Mouse (Mus musculus): ENCODE measurements around the gene F2r. TPM values are rescaled to one million over a fixed set of nuclear protein-coding genes. Genes with fewer than 3 reads are reported as not detected.
A peak's percentile ranks its signal among the peaks of the same experiment; 100 is the strongest.

F2r gene
- polyA plus RNA-seq, 1 experiment from 2014 or later, result 81.7 TPM

DNA sequence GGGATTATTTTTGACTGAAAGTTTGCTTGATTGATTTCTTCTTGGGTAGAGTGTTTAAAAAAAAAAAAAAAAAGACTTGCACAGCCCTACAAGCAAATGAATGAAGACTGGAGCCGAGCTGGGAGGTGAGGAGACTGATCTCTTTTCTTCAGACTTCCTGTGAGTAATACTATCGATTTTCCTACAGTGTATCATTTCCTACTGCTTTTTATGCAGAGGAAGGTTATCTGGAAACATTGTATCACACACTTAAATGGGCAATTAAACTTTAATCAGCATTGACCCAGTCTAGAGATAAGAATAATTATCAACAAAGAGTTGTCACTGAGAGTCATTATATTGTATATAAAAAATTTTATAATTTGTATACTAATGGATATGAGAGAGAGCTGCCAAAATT is 12.5 kb upstream of the F2r start:
- H3K9ac ChIP-seq, result no peak overlapping the region
- WGBS, result 70% methylated on average over 2 of the region's 2 CpGs
- peaks cover 3% of the 10 kb centered on the region; the same call in 1 of the 2 replicates for H3K36me3 ChIP-seq
- H3K4me1 ChIP-seq, result 0 out of 2 replicates have a peak, but pooled peaks cover 5% of the 10 kb centered on the region
- H3K4me3 ChIP-seq (replicated peaks), result no peak overlapping the region
- H3K9me3 ChIP-seq (replicated peaks), result no peaks in the 10 kb centered on the region
- no peaks in the 10 kb centered on the region for H3K27me3 ChIP-seq
- no peak overlapping the region for H3K27ac ChIP-seq (replicated peaks)
- ATAC-seq (ENCODE audit: insufficient number of reproducible peaks, low FRiP score, low TSS enrichment, low read depth), result no peak
- H3K4me2 ChIP-seq (replicated peaks), result no peak overlapping the region

GRCm38 (mm10) chr13:95629751-95630150 is 11.5 kb upstream of the F2r start:
- no peak overlapping the region for H3K27ac ChIP-seq (replicated peaks)
- H3K27me3 ChIP-seq, result no peaks in the 10 kb centered on the region
- peaks cover 3% of the 10 kb centered on the region; the same call in 1 of the 2 replicates for H3K36me3 ChIP-seq
- H3K4me2 ChIP-seq (replicated peaks), result no peak overlapping the region
- H3K9ac ChIP-seq, result no peak overlapping the region
- ATAC-seq (ENCODE audit: insufficient number of reproducible peaks, low FRiP score, low TSS enrichment, low read depth), result no peak
- 0 out of 2 replicates have a peak, but pooled peaks cover 2% of the 10 kb centered on the region for H3K4me1 ChIP-seq
- H3K9me3 ChIP-seq (replicated peaks), result no peaks in the 10 kb centered on the region
- 76% methylated on average over 10 of the region's 10 CpGs for WGBS
- no peak overlapping the region for H3K4me3 ChIP-seq (replicated peaks)

DNA sequence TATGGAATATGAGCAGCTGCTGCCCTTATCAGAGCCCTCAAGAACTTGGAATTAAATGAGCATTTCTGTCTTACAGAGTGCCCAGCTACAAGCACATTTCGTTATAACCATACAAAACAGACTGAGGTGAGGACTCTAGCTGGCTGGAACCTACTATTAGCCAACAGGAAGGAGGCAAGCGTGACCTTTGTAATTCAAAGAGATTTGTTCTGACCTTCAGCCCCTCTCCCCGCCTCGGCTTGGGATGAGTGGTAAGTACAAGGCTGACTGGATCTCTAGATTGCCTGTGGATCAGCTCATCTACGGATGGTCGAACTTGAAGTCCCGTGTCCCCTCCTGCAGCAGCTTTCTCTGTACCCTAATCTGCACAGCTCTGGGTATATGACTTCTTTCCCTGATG is 8.4 kb upstream of the F2r start:
- H3K4me1 ChIP-seq, result no peaks in the 10 kb centered on the region
- H3K36me3 ChIP-seq, result peaks cover 3% of the 10 kb centered on the region; the same call in 1 of the 2 replicates
- H3K27ac ChIP-seq (replicated peaks), result no peak overlapping the region
- H3K27me3 ChIP-seq, result no peaks in the 10 kb centered on the region
- H3K4me3 ChIP-seq (replicated peaks), result no peak overlapping the region
- ATAC-seq (ENCODE audit: insufficient number of reproducible peaks, low FRiP score, low TSS enrichment, low read depth), result no peak
- H3K9me3 ChIP-seq (replicated peaks), result no peaks in the 10 kb centered on the region
- no peak overlapping the region for H3K4me2 ChIP-seq (replicated peaks)
- H3K9ac ChIP-seq, result no peak overlapping the region
- 52% methylated on average over 7 of the region's 7 CpGs for WGBS

GRCm38 (mm10) chr13:95623042-95623441 is 4.8 kb upstream of the F2r start:
- H3K9ac ChIP-seq, result no peak overlapping the region
- H3K9me3 ChIP-seq (replicated peaks), result no peaks in the 10 kb centered on the region
- 79% methylated on average over 3 of the region's 3 CpGs for WGBS
- H3K4me3 ChIP-seq (replicated peaks), result no peak overlapping the region
- ATAC-seq (ENCODE audit: insufficient number of reproducible peaks, low FRiP score, low TSS enrichment, low read depth), result no peak
- no peak overlapping the region for H3K27ac ChIP-seq (replicated peaks)
- no peak overlapping the region for H3K4me2 ChIP-seq (replicated peaks)
- no peaks in the 10 kb centered on the region for H3K36me3 ChIP-seq
- no peaks in the 10 kb centered on the region for H3K27me3 ChIP-seq
- H3K4me1 ChIP-seq, result peaks cover 4% of the 10 kb centered on the region; the same call in 1 of the 2 replicates

- Histone ChIP-seq H3K4me1 (peaks cover 10% of the 10 kb centered on the region), H3K36me3 (no peaks in the 10 kb centered on the region), H3K27me3 (no peaks in the 10 kb centered on the region), H3K4me3 (replicated peaks) (no peak overlapping the region), H3K4me2 (replicated peaks) (no peak overlapping the region), H3K27ac (replicated peaks) (no peak overlapping the region), H3K9me3 (replicated peaks) (no peaks in the 10 kb centered on the region), H3K9ac (no peak overlapping the region)
- 73% methylated on average over 3 of the region's 3 CpGs for WGBS
- ATAC-seq (ENCODE audit: insufficient number of reproducible peaks, low FRiP score, low TSS enrichment, low read depth), result no peak
These were observed 3.3 kb upstream of the F2r start for GRCm38 (mm10) chr13:95621563-95621962.

DNA sequence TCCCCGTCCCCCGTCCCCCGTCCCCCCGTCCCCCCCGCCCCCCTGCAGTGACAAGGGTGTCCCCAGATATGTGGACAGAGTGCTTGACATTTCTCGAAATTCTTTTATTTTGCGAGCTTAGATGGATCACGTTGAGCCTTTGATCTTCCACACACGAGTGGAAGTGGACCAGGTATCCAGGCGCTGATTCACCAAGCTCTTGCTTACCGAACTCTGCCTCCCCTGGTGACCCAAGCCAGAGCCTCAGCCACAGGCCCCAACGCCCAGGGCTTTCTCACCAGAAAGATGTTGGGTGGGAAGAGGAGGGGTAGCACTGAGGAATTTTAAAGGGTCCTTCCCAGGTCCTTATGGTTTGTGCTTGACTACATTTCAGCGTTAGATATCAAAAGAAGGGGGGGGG is 572 bp upstream of the F2r start:
- no peaks in the 10 kb centered on the region for H3K36me3 ChIP-seq
- H3K4me3 ChIP-seq (replicated peaks), result peak overlapping the region; percentile 81
- H3K9me3 ChIP-seq (replicated peaks), result no peaks in the 10 kb centered on the region
- H3K27me3 ChIP-seq, result no peaks in the 10 kb centered on the region
- WGBS, result 5% methylated on average over 13 of the region's 13 CpGs
- peaks cover 31% of the 10 kb centered on the region for H3K4me1 ChIP-seq
- 0 out of 2 replicates have a peak overlapping the region, but pooled peaks have one; percentile 89 for H3K9ac ChIP-seq
- H3K4me2 ChIP-seq (replicated peaks), result peak overlapping the region; percentile 66
- ATAC-seq (ENCODE audit: insufficient number of reproducible peaks, low FRiP score, low TSS enrichment, low read depth), result no peak
- H3K27ac ChIP-seq (replicated peaks), result peak overlapping the region; percentile 80

DNA sequence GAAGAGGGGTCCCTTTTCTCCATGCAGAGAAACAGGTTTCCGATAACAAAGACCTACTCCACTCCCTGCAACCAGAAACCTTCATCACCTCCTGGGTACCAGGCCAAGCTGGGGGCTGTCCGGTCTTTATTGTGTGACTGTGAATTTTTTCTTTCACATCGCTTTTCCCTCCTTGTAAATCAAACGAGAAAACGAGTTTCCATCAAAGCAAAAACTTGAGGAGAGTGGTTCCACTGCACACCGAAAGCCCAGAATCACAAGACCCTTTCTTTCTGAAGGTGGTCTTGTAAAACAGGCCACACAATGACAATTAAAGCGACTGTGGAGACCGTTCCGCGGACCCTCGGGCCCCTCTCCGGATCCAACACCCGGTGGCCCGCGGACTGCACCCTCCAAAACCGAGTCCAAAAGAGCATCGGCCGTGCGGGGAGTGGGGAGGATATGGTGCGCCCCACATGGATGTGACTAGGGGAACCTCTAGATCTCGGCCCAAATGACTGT is 566 bp downstream of the F2r start:
- Histone ChIP-seq H3K4me3 (replicated peaks) (peak overlapping the region; percentile 81), H3K36me3 (no peaks in the 10 kb centered on the region), H3K27ac (replicated peaks) (peak overlapping the region; percentile 80), H3K4me2 (replicated peaks) (peak overlapping the region; percentile 66), H3K27me3 (no peaks in the 10 kb centered on the region), H3K4me1 (peaks cover 31% of the 10 kb centered on the region), H3K9me3 (replicated peaks) (no peaks in the 10 kb centered on the region), H3K9ac (peak overlapping the region; percentile 89)
- under 1% methylated on average over 21 of the region's 21 CpGs for WGBS
- peak; percentile 43; the same call in 1 of the 2 replicates for ATAC-seq (ENCODE audit: insufficient number of reproducible peaks, low FRiP score, low TSS enrichment, low read depth)

- Histone ChIP-seq H3K4me3 (replicated peaks) (peak overlapping the region; percentile 81), H3K9me3 (replicated peaks) (no peaks in the 10 kb centered on the region), H3K4me2 (replicated peaks) (peak overlapping the region; percentile 66), H3K27me3 (no peaks in the 10 kb centered on the region), H3K36me3 (0 out of 2 replicates have a peak, but pooled peaks cover under 1% of the 10 kb centered on the region), H3K27ac (replicated peaks) (peak overlapping the region; percentile 34; the same call in 1 of the 2 replicates), H3K9ac (peak overlapping the region; percentile 89), H3K4me1 (peaks cover 33% of the 10 kb centered on the region)
- WGBS, result 5% methylated on average over 17 of the region's 17 CpGs
- ATAC-seq (ENCODE audit: insufficient number of reproducible peaks, low FRiP score, low TSS enrichment, low read depth), result no peak
These were observed 1.1 kb downstream of the F2r start for GRCm38 (mm10) chr13:95617082-95617670.

- H3K4me3 ChIP-seq (replicated peaks), result peak overlapping the region; percentile 81
- H3K27ac ChIP-seq (replicated peaks), result 0 out of 2 replicates have a peak overlapping the region, but pooled peaks have one; percentile 17
- peaks cover 37% of the 10 kb centered on the region for H3K4me1 ChIP-seq
- H3K36me3 ChIP-seq, result 0 out of 2 replicates have a peak, but pooled peaks cover 4% of the 10 kb centered on the region
- 32% methylated on average over 11 of the region's 11 CpGs for WGBS
- H3K9me3 ChIP-seq (replicated peaks), result no peaks in the 10 kb centered on the region
- H3K9ac ChIP-seq, result peak overlapping the region; percentile 89; the same call in 1 of the 2 replicates
- no peaks in the 10 kb centered on the region for H3K27me3 ChIP-seq
- H3K4me2 ChIP-seq (replicated peaks), result peak overlapping the region; percentile 66
- ATAC-seq (ENCODE audit: insufficient number of reproducible peaks, low FRiP score, low TSS enrichment, low read depth), result no peak
These were observed 1.8 kb downstream of the F2r start for GRCm38 (mm10) chr13:95616512-95616911.

- 53% methylated on average over 6 of the region's 6 CpGs for WGBS
- H3K4me1 ChIP-seq, result peaks cover 41% of the 10 kb centered on the region
- H3K36me3 ChIP-seq, result 0 out of 2 replicates have a peak, but pooled peaks cover 4% of the 10 kb centered on the region
- H3K9ac ChIP-seq, result no peak overlapping the region
- H3K27me3 ChIP-seq, result no peaks in the 10 kb centered on the region
- H3K4me2 ChIP-seq (replicated peaks), result no peak overlapping the region
- no peak overlapping the region; the same call in 1 of the 2 replicates for H3K27ac ChIP-seq (replicated peaks)
- no peaks in the 10 kb centered on the region for H3K9me3 ChIP-seq (replicated peaks)
- H3K4me3 ChIP-seq (replicated peaks), result no peak overlapping the region
- ATAC-seq (ENCODE audit: insufficient number of reproducible peaks, low FRiP score, low TSS enrichment, low read depth), result no peak
These were observed 3.5 kb downstream of the F2r start for GRCm38 (mm10) chr13:95614757-95615156.

DNA sequence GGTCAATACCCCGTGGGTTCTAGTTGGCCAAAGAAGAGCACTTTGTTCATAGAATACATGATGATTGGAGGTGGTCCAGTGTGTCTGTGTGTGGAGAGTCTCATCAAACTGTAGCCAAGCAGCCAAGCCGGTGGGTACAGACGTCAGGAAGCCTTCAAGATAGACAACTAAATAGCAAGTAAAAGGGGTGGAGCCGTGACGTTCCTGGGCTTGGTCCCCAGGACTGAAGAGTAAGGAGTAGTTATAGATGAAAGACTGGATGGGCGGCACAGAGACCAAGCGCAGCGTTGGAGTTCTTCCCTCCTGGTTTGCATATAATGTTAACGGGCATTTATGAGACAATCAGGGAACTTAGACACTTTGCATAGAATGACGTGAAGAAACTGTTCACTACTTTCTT is 6.0 kb downstream of the F2r start:
- Histone ChIP-seq H3K27me3 (no peaks in the 10 kb centered on the region), H3K4me3 (replicated peaks) (no peak overlapping the region), H3K9ac (no peak overlapping the region), H3K27ac (replicated peaks) (no peak overlapping the region), H3K4me2 (replicated peaks) (no peak overlapping the region), H3K4me1 (peaks cover 38% of the 10 kb centered on the region), H3K9me3 (replicated peaks) (no peaks in the 10 kb centered on the region), H3K36me3 (0 out of 2 replicates have a peak, but pooled peaks cover 10% of the 10 kb centered on the region)
- ATAC-seq (ENCODE audit: insufficient number of reproducible peaks, low FRiP score, low TSS enrichment, low read depth), result no peak
- 86% methylated on average over 10 of the region's 10 CpGs for WGBS
